Mouse (Mus musculus) adrenal gland, postnatal 4 days (tissue): ENCODE results near the gene Gm9918. TPM values are rescaled to one million over a fixed set of nuclear protein-coding genes. Genes with fewer than 3 reads are reported as not detected.
A peak's percentile ranks its signal among the peaks of the same experiment; 100 is the strongest.

Source experiments
- DNase-seq, 2 experiments: peaks; one replicate each; pipeline ENCODE4 v3.0.0; 2021 to 2022; ENCODE audit warnings: low spot score in 2 of 2, mixed read lengths in 2 of 2
- total RNA-seq, 2 experiments: library from RNA; stranded (reverse); gene quantifications; 2 replicates each; pipeline ENCODE4 v1.2.3; 2021

Gene Gm9918
- total RNA-seq, 2 experiments from 2014 or later = 0.17 to 0.31 TPM

- DNase-seq = no peak
Observed at GRCm38 (mm10) chr15:102244306-102245191, 25.8 kb upstream of the Gm9918 start.

- DNase-seq = no peak
Observed at GRCm38 (mm10) chr15:102245461-102245881, 24.9 kb upstream of the Gm9918 start.

- DNase-seq = peak in 1 of 2 experiments; percentile 53
Observed at GRCm38 (mm10) chr15:102245891-102246741, 24.2 kb upstream of the Gm9918 start.

- peak; percentile 76 to 84 for DNase-seq
Observed at GRCm38 (mm10) chr15:102246866-102247251, 23.5 kb upstream of the Gm9918 start.

GRCm38 (mm10) chr15:102247252-102248130 lies 22.9 kb upstream of the Gm9918 start:
- DNase-seq = peak; percentile 38 to 54

GRCm38 (mm10) chr15:102248131-102248811 lies 22.1 kb upstream of the Gm9918 start:
- no peak for DNase-seq

- DNase-seq = no peak
Observed at GRCm38 (mm10) chr15:102248812-102249191, 21.6 kb upstream of the Gm9918 start.

- no peak for DNase-seq
Observed at GRCm38 (mm10) chr15:102249251-102249691, 21.1 kb upstream of the Gm9918 start.

GRCm38 (mm10) chr15:102249967-102250366 lies 20.4 kb upstream of the Gm9918 start:
- DNase-seq = no peak

- DNase-seq = no peak
Observed at GRCm38 (mm10) chr15:102250521-102250920, 19.8 kb upstream of the Gm9918 start.

- no peak for DNase-seq
Observed at GRCm38 (mm10) chr15:102255547-102256255, 14.7 kb upstream of the Gm9918 start.

GRCm38 (mm10) chr15:102256431-102257201 lies 13.7 kb upstream of the Gm9918 start:
- DNase-seq = no peak

GRCm38 (mm10) chr15:102257202-102258075 lies 12.9 kb upstream of the Gm9918 start, which contains the start of gene Rarg:
Gene Rarg, minus strand, starts transcription at chr15:102257517.
- no peak for DNase-seq

GRCm38 (mm10) chr15:102258076-102258470 lies 12.3 kb upstream of the Gm9918 start:
- DNase-seq = no peak

- DNase-seq = no peak
Observed at GRCm38 (mm10) chr15:102258581-102259253, 11.6 kb upstream of the Gm9918 start.

GRCm38 (mm10) chr15:102262582-102262981 lies 7.8 kb upstream of the Gm9918 start:
- DNase-seq = no peak

GRCm38 (mm10) chr15:102263037-102263436 lies 7.3 kb upstream of the Gm9918 start:
- no peak for DNase-seq
